Mouse (Mus musculus) left cerebral cortex, postnatal 4 days (tissue): ENCODE measurements around the gene Tfdp2. TPM values are rescaled to one million over a fixed set of nuclear protein-coding genes. Genes with fewer than 3 reads are reported as not detected.

Experiments
- DNase-seq: peaks from one replicate; pipeline ENCODE4 v3.0.0-alpha.2; 2022
- intact Hi-C: fragments of 180-260 bp; cut with DNase I; formaldehyde crosslinking; loops from one replicate; pipeline ENCODE4 v1.15.1; 2025
- total RNA-seq, 2 experiments: library from RNA; stranded (reverse); gene quantifications; 2 replicates each; pipeline ENCODE4 v1.2.3; 2021

The Tfdp2 gene
- total RNA-seq, 2 experiments from 2014 or later, result 13.1 to 14.9 TPM

DNA sequence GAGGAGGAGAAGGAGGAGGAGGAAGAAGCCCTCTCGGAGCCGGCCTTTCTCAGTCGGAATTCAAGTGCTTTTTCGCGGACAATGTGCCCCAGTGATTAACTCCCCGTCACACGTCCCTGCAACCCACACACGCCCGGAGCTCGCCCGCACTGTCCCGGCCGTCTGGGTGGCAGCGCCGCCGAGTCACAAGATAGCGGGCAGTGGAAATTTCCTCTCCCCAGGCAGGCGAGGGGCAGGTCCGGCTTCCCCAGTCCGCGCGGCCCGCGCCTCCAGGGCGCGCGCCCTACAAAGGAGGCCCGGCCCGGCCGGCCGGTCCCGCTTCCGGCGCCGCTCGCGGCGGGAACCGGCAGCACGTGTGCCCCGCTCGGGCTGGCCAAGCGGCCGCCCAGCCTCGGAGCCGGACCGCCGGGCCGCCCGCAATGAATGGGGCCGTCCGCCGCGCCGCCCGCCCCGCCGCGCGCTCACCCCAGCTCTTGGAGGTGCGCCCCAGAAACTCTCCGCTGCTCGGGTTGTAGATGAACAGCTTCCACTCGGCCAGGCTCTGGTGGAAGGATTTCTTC is 167.6 kb downstream of the Tfdp2 start:
- intact Hi-C loops, result loop anchor here (10.0 kb wide), 1 partner anchor 131 kb away; no protein-coding TSS in a partner anchor

DNA sequence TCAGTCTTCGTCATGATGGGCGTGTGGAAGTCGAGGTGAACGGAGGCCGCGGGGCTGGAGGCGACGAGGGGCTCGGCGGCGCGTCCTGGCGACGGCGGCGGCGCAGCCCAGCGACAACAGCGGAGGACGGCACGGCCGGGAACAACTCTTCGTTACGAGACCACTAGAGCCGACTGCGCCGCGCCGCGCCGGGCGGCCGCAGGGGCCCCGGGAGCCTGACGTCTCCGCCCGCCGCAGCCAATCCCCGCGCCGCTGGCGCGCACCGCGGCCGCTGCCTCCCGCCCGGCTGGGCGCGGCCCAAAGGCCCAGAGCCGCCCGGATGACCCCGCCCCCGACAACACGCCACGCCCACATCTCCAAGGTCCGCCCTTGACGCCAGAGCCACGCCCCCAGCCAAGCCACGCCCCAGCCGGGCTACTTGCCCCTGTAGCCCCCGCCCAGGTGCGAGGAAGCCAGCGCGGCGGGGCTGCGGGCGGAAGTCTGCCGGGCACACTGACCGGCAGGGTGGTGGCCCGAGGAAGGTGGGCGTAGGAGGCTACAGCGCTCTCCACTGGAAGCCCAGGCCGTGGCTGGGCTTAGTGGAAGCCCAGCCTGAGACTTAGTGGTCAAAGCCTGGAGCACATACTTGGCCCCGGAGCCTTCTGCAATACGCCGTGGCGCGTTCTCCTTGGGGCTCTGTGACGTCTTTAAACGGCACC is 168.2 kb downstream of the Tfdp2 start, which contains the start of gene Atp1b3:
TSS of gene Atp1b3 (minus strand) at position 302 of the 698 bp plus-strand sequence.
- intact Hi-C loops, result loop anchor here (10.0 kb wide), 1 partner anchor 131 kb away; no protein-coding TSS in a partner anchor
- DNase-seq, result peak; percentile 100

More for the DNA sequence above, 167.6 kb downstream of the Tfdp2 start:
- DNase-seq, result peak; percentile 50

DNA sequence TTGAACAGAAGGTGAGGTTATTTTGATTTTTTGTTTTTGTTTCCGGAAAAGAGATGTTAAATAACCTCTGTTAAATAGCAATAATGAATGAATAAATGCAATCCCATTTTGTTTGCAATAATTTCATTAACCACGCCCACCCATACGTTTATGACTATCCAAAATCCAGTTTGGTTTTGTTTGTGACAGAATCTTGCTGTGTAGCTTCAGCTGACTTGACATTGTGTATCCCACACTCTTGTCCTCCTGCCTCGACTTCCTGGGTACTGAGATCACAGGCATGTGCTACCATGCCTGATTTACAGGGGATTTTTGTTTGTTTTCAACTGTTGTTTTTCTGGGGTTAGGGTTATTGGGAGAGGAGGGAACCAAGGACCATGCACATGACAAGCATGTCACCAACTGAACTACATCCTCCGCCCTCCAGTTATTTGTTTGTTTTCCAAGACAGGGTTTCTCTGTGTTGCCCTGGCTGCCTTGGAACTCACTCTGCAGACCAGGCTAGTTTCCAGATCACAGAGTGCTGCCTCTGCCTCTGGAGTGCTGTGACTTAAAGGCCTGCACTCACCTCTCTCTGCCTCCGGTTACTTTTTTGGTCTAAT is 169.3 kb downstream of the Tfdp2 start:
- intact Hi-C loops, result loop anchor here (10.0 kb wide), 1 partner anchor 129 kb away; no protein-coding TSS in a partner anchor
- DNase-seq, result no peak

DNA sequence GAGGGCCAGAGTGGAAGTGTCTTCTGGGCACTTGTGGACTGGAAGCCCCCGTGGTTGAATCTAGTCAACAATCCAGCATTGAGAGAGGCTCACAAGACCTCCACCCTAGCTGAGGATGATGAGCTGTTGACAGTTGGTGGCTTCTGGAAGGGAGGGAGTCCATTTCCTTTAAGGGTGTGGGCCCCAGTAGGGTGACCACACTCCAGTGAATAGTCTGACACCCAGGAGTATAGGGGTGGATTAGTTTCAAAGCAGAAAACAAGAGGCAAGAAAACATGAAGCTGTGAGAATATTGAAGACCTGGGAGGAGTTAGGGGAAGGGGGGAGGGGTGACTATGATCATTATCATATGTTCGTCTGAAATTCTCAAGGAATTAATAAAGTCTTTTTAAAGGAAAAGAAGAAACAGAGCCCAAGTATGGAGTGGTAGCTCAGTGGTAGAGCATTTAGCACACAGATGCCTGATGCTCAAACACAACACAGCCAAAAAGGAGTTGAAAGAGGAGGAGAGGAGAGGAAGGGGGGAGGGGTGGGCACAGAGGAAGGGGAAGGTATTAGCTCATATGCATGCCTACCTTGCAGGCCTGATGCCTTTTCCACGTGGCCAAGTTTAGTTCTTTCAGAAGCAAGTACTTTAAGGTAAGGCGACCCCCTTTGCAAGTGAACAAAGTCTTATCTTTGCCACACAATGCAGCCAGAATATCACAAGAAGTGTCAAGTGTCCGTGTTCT is 173.7 kb downstream of the Tfdp2 start:
- DNase-seq, result no peak
- intact Hi-C loops, result loop anchor here (10.0 kb wide), 1 partner anchor 125 kb away; no protein-coding TSS in a partner anchor

DNA sequence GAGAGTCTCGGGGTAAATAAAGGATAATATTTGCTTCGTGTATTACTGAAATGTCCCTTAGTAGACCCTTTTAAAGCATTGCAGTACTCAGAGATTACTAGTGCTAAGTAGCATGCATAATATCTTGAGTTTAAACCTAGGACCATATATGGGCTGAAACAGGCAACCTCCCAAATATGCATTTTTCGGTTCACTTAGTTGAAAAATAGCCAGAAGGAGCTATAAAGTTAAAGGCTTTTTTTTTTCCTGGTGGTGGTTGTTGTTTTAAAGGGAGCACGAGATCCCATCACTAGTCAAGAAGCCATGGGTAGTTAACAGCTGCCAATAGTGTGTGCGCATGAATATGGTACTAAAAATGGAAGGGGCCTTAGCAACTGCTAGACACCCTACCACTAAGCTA is 175.0 kb downstream of the Tfdp2 start:
- intact Hi-C loops, result no loop called here
- DNase-seq, result no peak

Other genes starting within 250 kb of the Tfdp2 start
- 10 to 100 TPM; 34.1 to 37.5 TPM for gene Xrn1, start 241.5 kb upstream of the Tfdp2 start, total RNA-seq
- 10 to 100 TPM in 1 of 2 experiments, 1 to 10 TPM in 1; 9.1 to 10.4 TPM for gene Gk5, start 76.9 kb upstream of the Tfdp2 start, total RNA-seq
- 10 to 100 TPM; 89.3 to 89.6 TPM for gene Atp1b3, start 168.2 kb downstream of the Tfdp2 start, total RNA-seq